Mouse (Mus musculus) ES-E14 (cell line): ENCODE data around the gene Lpcat4.

Experiments used
- CHD2 ChIP-seq: IDR thresholded peaks from 2 replicates; pipeline ENCODE4 v1.6.1; 2014; ENCODE audit warnings: mild to moderate bottlenecking, low read depth, low read length, inconsistent platforms
- HCFC1 ChIP-seq: IDR thresholded peaks from 2 replicates; pipeline ENCODE4 v1.6.1; 2012; ENCODE audit warnings: low read length, inconsistent platforms, borderline replicate concordance; ENCODE audit not compliant: insufficient read depth
- MAFK ChIP-seq: IDR thresholded peaks from 2 replicates; pipeline ENCODE4 v1.6.1; 2014; ENCODE audit warnings: mild to moderate bottlenecking, low read depth, low read length, inconsistent platforms; ENCODE audit not compliant: insufficient read depth
- ZC3H11A ChIP-seq: IDR thresholded peaks from 2 replicates; pipeline ENCODE4 v1.6.1; 2012; ENCODE audit warnings: low read depth, mild to moderate bottlenecking, inconsistent platforms, low read length, borderline replicate concordance
- ZNF384 ChIP-seq: IDR thresholded peaks from 2 replicates; pipeline ENCODE4 v1.6.1; 2012; ENCODE audit warnings: low read depth, low read length, inconsistent platforms

DNA sequence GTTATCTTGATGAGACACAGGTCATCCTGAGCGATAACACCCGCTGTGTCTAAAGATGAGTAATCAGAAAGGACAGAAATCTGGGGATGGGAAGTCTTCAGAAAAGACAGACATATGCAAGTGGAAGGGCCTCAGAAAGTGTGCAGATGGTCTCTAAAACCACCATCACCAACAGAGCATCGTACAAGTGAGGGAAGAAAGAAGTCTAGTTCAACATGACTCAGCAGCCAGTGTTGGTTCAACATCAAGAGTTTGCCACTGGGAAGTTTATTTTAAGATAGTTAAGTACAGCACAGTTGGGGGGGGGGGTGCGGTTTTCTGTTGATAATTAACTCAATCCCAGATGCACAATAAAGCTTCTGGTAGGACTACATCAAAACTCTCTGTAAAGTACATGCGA, 18.4 kb upstream of the Lpcat4 start:
- no peak for TF ChIP-seq CHD2
- TF ChIP-seq MAFK, result no peak
- no peak for TF ChIP-seq ZNF384
- no peak for TF ChIP-seq HCFC1
- TF ChIP-seq ZC3H11A, result no peak
